In genomic region chr19:19108596-19109381, GRCm38 (mm10) we compare ENCODE assay signal across 10 mouse cellular contexts. TPM values are rescaled to one million over a fixed set of nuclear protein-coding genes. Genes with fewer than 3 reads are reported as not detected.
DNase-seq lines count a peak whose midpoint lies in the region; ATAC-seq and TF ChIP-seq lines count a peak whose summit lies in the region.
"Had no signal": no experiment of that assay in that cellular context is flagged by ENCODE, and none has a peak within 500 bp of the region (broad histone marks: within the 10 kb centered on the region; RNA-seq: fewer than 3 reads in every experiment).

No protein-coding gene starts in this region.

- 32% methylated on average over 13 of the region's 13 CpGs for WGBS in lung, embryonic 14.5 days
- WGBS in forebrain, embryonic 10.5 days = 24% methylated on average over 13 of the region's 13 CpGs
- 44% methylated on average over 13 of the region's 13 CpGs for WGBS in intestine, embryonic 16.5 days
- WGBS in neural tube, embryonic 15.5 days = 42% methylated on average over 13 of the region's 13 CpGs

- H3K4me3 ChIP-seq in lung, embryonic 14.5 days (ENCODE audit: low read depth, low read length) = peak overlapping the region; percentile 49; the same call in 1 of the 2 replicates
- peak overlapping the region; percentile 64; the same call in 1 of the 2 replicates for H3K4me3 ChIP-seq in forebrain, embryonic 10.5 days
- H3K4me3 ChIP-seq in intestine, embryonic 16.5 days (ENCODE audit: low read length) = no peak overlapping the region
- H3K4me3 ChIP-seq in neural tube, embryonic 15.5 days (replicated peaks) = peak overlapping the region; percentile 63

- no peak overlapping the region for H3K9ac ChIP-seq in lung, embryonic 14.5 days
- H3K9ac ChIP-seq in intestine, embryonic 16.5 days (ENCODE audit: low read depth, low read length) = no peak overlapping the region
- H3K9ac ChIP-seq in neural tube, embryonic 15.5 days (replicated peaks) = peak overlapping the region; percentile 32; the same call in 1 of the 2 replicates

- no peaks in the 10 kb centered on the region for H3K36me3 ChIP-seq in lung, embryonic 14.5 days (ENCODE audit: insufficient read depth)
- H3K36me3 ChIP-seq in forebrain, embryonic 10.5 days (replicated peaks) = no peaks in the 10 kb centered on the region
- no peaks in the 10 kb centered on the region for H3K36me3 ChIP-seq in intestine, embryonic 16.5 days (ENCODE audit: control insufficient read depth, insufficient read depth, low read length)
- no peaks in the 10 kb centered on the region for H3K36me3 ChIP-seq in neural tube, embryonic 15.5 days

- no peak for TF ChIP-seq CTCF in lung, embryonic 14.5 days (IDR thresholded peaks at IDR 0.05; ENCODE audit: low read depth)

- H3K9me3 ChIP-seq in lung, embryonic 14.5 days (ENCODE audit: low read depth, low read length) = no peaks in the 10 kb centered on the region
- H3K9me3 ChIP-seq in forebrain, embryonic 10.5 days = no peaks in the 10 kb centered on the region
- H3K9me3 ChIP-seq in intestine, embryonic 16.5 days (ENCODE audit: control insufficient read depth, low read length) = no peaks in the 10 kb centered on the region
- no peaks in the 10 kb centered on the region for H3K9me3 ChIP-seq in neural tube, embryonic 15.5 days (replicated peaks)

- DNase-seq in lung, embryonic 14.5 days = no peak
- DNase-seq in lung, adult 18-20 months = no peak
- DNase-seq in forebrain, embryonic 10.5 days (ENCODE audit: extremely low spot score, low spot score) = peak; percentile 16
- DNase-seq in cerebellum, postnatal 4 days (ENCODE audit: low spot score in 2 of 2) = no peak
- no peak for DNase-seq in cerebellum, adult 9-10 months
- DNase-seq: heart, postnatal 4 days had no signal

- H3K4me2 ChIP-seq in lung, embryonic 14.5 days = peak overlapping the region; percentile 87
- 0 out of 2 replicates have a peak overlapping the region, but pooled peaks have one; percentile 0 for H3K4me2 ChIP-seq in intestine, embryonic 16.5 days (ENCODE audit: low read depth, low read length)
- peak overlapping the region; percentile 94 for H3K4me2 ChIP-seq in neural tube, embryonic 15.5 days

- H3K27me3 ChIP-seq in lung, embryonic 14.5 days (ENCODE audit: insufficient read depth, low read length) = peaks cover 24% of the 10 kb centered on the region
- peaks cover 48% of the 10 kb centered on the region for H3K27me3 ChIP-seq in forebrain, embryonic 10.5 days (ENCODE audit: poor library complexity, severe bottlenecking)
- H3K27me3 ChIP-seq in intestine, embryonic 16.5 days (replicated peaks; ENCODE audit: control insufficient read depth, insufficient read depth, low read length) = peaks cover 13% of the 10 kb centered on the region
- peaks cover 10% of the 10 kb centered on the region; the same call in 1 of the 2 replicates for H3K27me3 ChIP-seq in neural tube, embryonic 15.5 days (replicated peaks)

- no peaks in the 10 kb centered on the region for H3K4me1 ChIP-seq in lung, embryonic 14.5 days (ENCODE audit: insufficient read depth)
- peaks cover 26% of the 10 kb centered on the region for H3K4me1 ChIP-seq in forebrain, embryonic 10.5 days
- peaks cover 9% of the 10 kb centered on the region for H3K4me1 ChIP-seq in intestine, embryonic 16.5 days (ENCODE audit: control insufficient read depth, insufficient read depth, low read length)
- peaks cover 33% of the 10 kb centered on the region for H3K4me1 ChIP-seq in neural tube, embryonic 15.5 days

- no peak overlapping the region for H3K27ac ChIP-seq in lung, embryonic 14.5 days (ENCODE audit: low read depth)
- H3K27ac ChIP-seq in forebrain, embryonic 10.5 days = no peak overlapping the region
- no peak overlapping the region for H3K27ac ChIP-seq in intestine, embryonic 16.5 days (ENCODE audit: low read length)
- no peak overlapping the region for H3K27ac ChIP-seq in neural tube, embryonic 15.5 days (replicated peaks)

- no peak for ATAC-seq in lung, embryonic 14.5 days (ENCODE audit: insufficient read depth)
- ATAC-seq in intestine, embryonic 16.5 days = no peak
- ATAC-seq in neural tube, embryonic 15.5 days (ENCODE audit: low FRiP score) = no peak
- ATAC-seq in megakaryocyte progenitor cell, adult 5-6 weeks (replicated peaks; ENCODE audit: poor library complexity) = no peak

RNA-seq across cellular contexts. Expression of gene Rorb, which starts 2.2 kb away (rescaled TPM):
- 2.5 and 2.6 TPM in 2 replicates for polyA plus RNA-seq in lung, embryonic 14.5 days (2014; fragmentation: Nextera tagmentation; extraction: Ambion mirVana)
- polyA plus RNA-seq in forebrain, embryonic 10.5 days (2016; fragmentation: Nextera tagmentation; extraction: Ambion mirVana) = 1.7 and 1.9 TPM in 2 replicates
- polyA plus RNA-seq in intestine, embryonic 16.5 days (2015; fragmentation: Nextera tagmentation; extraction: Ambion mirVana) = 0.42 and 0.43 TPM in 2 replicates
- 12.8 and 15.4 TPM in 2 replicates for polyA plus RNA-seq in neural tube, embryonic 15.5 days (2015; fragmentation: Nextera tagmentation; extraction: Ambion mirVana)
- not detected in 2 replicates for total RNA-seq in megakaryocyte progenitor cell, adult 5-6 weeks (2015)
- total RNA-seq in megakaryocyte progenitor cell, adult 5-6 weeks (2017) = under 0.01 TPM in 1 of 2 replicates, not detected in the other
- total RNA-seq: MEL had no signal

Comparison
In these comparisons a context has a peak if more than half of its experiments do, and no peak if none do; other contexts are left out.
1. H3K4me2 ChIP-seq: peak in every context shown above with its lines; median percentile 94 in neural tube, embryonic 15.5 days; 87 in lung, embryonic 14.5 days; 0 in intestine, embryonic 16.5 days.